Mouse (Mus musculus): ENCODE results near the gene D630023F18Rik.

- TF ChIP-seq CTCF (IDR thresholded peaks at IDR 0.05; ENCODE audit: extremely low read depth, insufficient read depth, low read length) (no peak), POLR2A (IDR thresholded peaks at IDR 0.05; ENCODE audit: extremely low read depth, insufficient read depth, low read length) (peak; percentile 58)
Observed at GRCm38 (mm10) chr1:65122574-65123372, at the start of gene D630023F18Rik.

All from cortical plate, adult 2 months (tissue).